18 mouse cellular contexts compared by ENCODE assay signal in the genomic region with DNA sequence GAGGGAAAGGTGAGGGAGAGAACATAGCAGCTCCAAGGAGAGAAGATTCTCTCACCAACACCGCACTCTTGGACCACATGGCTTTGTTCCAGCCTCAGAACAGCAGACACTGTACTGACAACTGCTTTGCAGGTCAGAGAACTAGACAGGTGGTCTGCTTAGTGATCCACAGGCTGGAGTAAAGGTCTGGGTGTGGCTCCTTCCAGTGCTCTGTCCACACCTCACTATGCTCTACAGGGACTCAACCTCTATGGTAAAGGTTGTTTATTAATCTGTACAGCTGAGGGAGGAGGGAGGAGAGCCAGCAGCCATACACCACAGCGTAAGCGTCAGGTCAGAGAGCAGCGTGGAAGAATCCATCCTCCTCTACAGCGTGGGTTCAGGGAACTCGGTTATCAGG. TPM values are rescaled to one million over a fixed set of nuclear protein-coding genes. Genes with fewer than 3 reads are reported as not detected.
"Had no signal": no experiment of that assay in that cellular context is flagged by ENCODE, and none has a peak within 500 bp of the region (broad histone marks: within the 10 kb centered on the region; RNA-seq: fewer than 3 reads in every experiment).

No protein-coding gene starts in this region.

- H3K4me1 ChIP-seq: liver, embryonic 15.5 days had no signal

- DNase-seq: kidney, adult 8-10 months; kidney, postnatal 25 days; layer of hippocampus, adult 9-11 months; lung, embryonic 14.5 days; lung, postnatal 10 days; lung, postnatal 4 days; right cerebral cortex, adult 18-20 months; right cerebral cortex, postnatal 25 days; thymus, adult 18-20 months; thymus, postnatal 14 days had no signal

- H3K27ac ChIP-seq: hindbrain, embryonic 15.5 days; liver, embryonic 15.5 days; midbrain, embryonic 13.5 days; neural tube, embryonic 15.5 days had no signal

- H3K4me2 ChIP-seq: hindbrain, embryonic 15.5 days; liver, embryonic 15.5 days; lung, embryonic 14.5 days; midbrain, embryonic 13.5 days; neural tube, embryonic 15.5 days had no signal

- H3K27me3 ChIP-seq: hindbrain, embryonic 15.5 days; liver, embryonic 15.5 days; midbrain, embryonic 13.5 days; neural tube, embryonic 15.5 days had no signal

- ATAC-seq: midbrain, embryonic 13.5 days had no signal

- H3K9me3 ChIP-seq: hindbrain, embryonic 15.5 days; liver, embryonic 15.5 days; midbrain, embryonic 13.5 days; neural tube, embryonic 15.5 days had no signal

- H3K9ac ChIP-seq: hindbrain, embryonic 15.5 days; liver, embryonic 15.5 days; lung, embryonic 14.5 days; midbrain, embryonic 13.5 days; neural tube, embryonic 15.5 days had no signal

- H3K4me3 ChIP-seq: hindbrain, embryonic 15.5 days; liver, embryonic 15.5 days; midbrain, embryonic 13.5 days; myocyte; neural tube, embryonic 15.5 days had no signal

RNA-seq across cellular contexts. Expression of a gene that starts 48.4 kb away (rescaled TPM):
- polyA plus RNA-seq: hindbrain, embryonic 15.5 days; kidney, embryonic 16.5 days; limb, embryonic 14.5 days; liver, embryonic 15.5 days; lung, embryonic 14.5 days; midbrain, embryonic 13.5 days; myocyte; neural tube, embryonic 11.5 days; neural tube, embryonic 15.5 days had no signal
